Mouse (Mus musculus) erythroblast, embryonic 14.5 days (primary cell): ENCODE measurements around the gene Mpzl1. TPM values are rescaled to one million over a fixed set of nuclear protein-coding genes. Genes with fewer than 3 reads are reported as not detected.

Source experiments
- H3K27me3 ChIP-seq: 2 replicates; pipeline ENCODE4 v1.6.1; 2012; ENCODE audit warnings: inconsistent platforms; ENCODE audit not compliant: control insufficient read depth
- H3K36me3 ChIP-seq: 2 replicates; pipeline ENCODE4 v1.6.1; 2012; ENCODE audit warnings: mild to moderate bottlenecking, inconsistent platforms; ENCODE audit not compliant: control insufficient read depth
- H3K4me1 ChIP-seq: 2 replicates; pipeline ENCODE4 v1.6.1; 2012; ENCODE audit warnings: inconsistent platforms; ENCODE audit not compliant: control insufficient read depth
- H3K4me3 ChIP-seq: replicated peaks from 2 replicates; pipeline ENCODE3; 2012; ENCODE audit warnings: moderate library complexity, mild to moderate bottlenecking, inconsistent platforms
- H3K9me3 ChIP-seq: 2 replicates; pipeline ENCODE4 v1.6.1; 2012; ENCODE audit warnings: low read length, inconsistent platforms, mixed read lengths; ENCODE audit not compliant: control insufficient read depth
- GATA1 ChIP-seq: IDR thresholded peaks from 2 replicates; pipeline ENCODE4 v1.6.1; 2012; ENCODE audit warnings: low read length, inconsistent platforms, mixed read lengths
- TAL1 ChIP-seq: IDR thresholded peaks from 3 replicates; pipeline ENCODE4 v1.6.1; 2012; ENCODE audit warnings: low read length, inconsistent platforms, mixed read lengths
- polyA plus RNA-seq: library from polyadenylated mRNA; stranded (reverse); fragments of >175 nt; gene quantifications from 2 replicates; pipeline ENCODE4 v1.2.3, GENCODE M21; 2012

Mpzl1 gene
- polyA plus RNA-seq, 1 experiment = 0.05 TPM

DNA sequence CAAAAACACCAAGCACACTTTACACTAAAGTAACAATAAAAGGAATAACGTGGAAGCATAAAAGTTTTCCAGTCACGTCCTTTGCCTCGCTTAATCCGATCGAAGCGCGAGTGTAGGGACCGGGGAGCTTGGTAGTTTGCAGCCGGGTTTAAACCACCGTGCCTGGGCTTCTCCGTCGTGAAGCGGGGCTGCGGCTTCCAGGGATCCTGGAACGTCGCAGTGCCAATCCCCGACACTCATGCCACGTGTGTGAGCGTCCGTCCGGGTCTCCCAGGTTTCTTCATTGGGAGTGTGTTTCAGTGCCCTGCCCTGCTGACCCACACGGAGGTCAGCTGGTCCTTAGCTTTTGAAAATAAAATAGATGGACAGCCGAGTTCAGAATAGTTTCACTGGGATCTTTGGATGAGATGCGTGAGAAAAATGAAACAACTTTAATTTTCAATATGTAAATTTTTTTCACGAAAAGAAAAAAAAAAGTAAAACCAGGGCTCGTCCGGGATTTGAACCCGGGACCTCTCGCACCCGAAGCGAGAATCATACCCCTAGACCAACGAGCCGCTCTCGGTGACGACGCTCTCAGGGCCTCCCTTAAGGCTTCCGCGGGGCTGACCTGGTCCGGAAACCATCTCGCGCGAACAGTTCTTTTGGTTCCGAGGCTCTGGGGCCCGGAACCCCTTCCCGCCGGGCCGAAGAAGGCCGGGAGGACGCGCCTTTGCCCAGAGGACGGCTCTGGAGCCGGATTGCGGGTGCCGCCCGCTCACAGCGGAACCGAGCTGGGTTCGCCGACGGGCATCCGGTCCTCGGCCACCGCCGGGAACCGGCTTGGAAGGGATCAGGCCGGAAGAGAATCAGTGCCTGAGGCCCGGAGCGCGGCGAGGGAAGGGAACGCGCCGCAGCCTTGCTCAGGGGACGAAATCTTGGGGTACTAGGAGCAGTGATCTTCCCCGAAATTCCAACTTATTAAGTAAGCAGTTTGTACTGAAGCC is 7.7 kb upstream of the Mpzl1 start:
- no peaks in the 10 kb centered on the region for H3K36me3 ChIP-seq
- peaks cover 22% of the 10 kb centered on the region for H3K27me3 ChIP-seq
- H3K9me3 ChIP-seq = no peaks in the 10 kb centered on the region
- no peak for TF ChIP-seq GATA1
- no peak for TF ChIP-seq TAL1
- peaks cover 22% of the 10 kb centered on the region for H3K4me1 ChIP-seq
- H3K4me3 ChIP-seq = peak overlapping the region; percentile 85

DNA sequence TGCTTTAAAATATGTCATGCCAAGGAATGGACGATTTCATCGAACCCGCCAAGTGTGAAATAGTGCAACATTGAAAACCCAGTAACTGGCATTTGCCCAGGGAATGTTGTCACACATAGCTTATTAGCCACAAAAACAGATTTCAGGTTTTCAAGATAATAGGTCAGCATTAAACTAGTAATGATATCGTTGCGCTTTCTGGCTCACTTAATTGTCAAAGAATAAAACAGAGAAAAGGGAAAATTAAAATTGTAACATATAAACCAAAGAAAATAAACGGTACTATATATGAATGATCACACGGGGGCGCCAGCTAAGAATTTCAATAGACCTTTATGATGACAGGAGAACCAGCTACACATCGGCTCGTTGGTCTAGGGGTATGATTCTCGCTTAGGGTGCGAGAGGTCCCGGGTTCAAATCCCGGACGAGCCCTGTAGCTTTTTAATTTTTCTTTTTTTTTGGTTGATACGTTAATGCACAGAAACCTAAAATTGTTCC is 7.0 kb upstream of the Mpzl1 start:
- TF ChIP-seq GATA1 (no peak), TAL1 (no peak)
- H3K36me3 ChIP-seq = no peaks in the 10 kb centered on the region
- peaks cover 22% of the 10 kb centered on the region for H3K27me3 ChIP-seq
- H3K4me1 ChIP-seq = peaks cover 22% of the 10 kb centered on the region
- peak overlapping the region; percentile 85 for H3K4me3 ChIP-seq
- no peaks in the 10 kb centered on the region for H3K9me3 ChIP-seq

DNA sequence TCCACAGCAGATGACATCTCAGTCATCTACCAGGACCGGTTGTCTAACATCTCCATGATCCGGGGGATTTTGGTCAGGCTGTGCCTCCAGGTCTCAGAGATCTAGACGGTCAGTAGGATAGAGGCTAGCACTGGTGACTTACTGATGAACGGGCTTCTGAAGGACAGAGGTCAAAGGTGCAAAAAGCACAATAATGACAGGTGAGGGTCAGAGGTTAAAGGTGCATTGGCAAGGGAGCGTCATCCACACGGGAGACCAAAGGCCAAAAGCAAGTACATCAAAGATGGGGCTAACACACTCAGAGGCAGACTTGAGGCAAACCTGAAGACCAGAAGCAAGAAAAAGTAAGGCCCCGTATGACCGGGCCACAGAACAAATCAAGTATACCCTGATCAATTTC is 2.0 kb upstream of the Mpzl1 start:
- H3K27me3 ChIP-seq = peaks cover 24% of the 10 kb centered on the region
- H3K36me3 ChIP-seq = no peaks in the 10 kb centered on the region
- TF ChIP-seq GATA1 (no peak), TAL1 (no peak)
- H3K4me3 ChIP-seq = no peak overlapping the region
- peaks cover 31% of the 10 kb centered on the region for H3K4me1 ChIP-seq
- no peaks in the 10 kb centered on the region for H3K9me3 ChIP-seq

DNA sequence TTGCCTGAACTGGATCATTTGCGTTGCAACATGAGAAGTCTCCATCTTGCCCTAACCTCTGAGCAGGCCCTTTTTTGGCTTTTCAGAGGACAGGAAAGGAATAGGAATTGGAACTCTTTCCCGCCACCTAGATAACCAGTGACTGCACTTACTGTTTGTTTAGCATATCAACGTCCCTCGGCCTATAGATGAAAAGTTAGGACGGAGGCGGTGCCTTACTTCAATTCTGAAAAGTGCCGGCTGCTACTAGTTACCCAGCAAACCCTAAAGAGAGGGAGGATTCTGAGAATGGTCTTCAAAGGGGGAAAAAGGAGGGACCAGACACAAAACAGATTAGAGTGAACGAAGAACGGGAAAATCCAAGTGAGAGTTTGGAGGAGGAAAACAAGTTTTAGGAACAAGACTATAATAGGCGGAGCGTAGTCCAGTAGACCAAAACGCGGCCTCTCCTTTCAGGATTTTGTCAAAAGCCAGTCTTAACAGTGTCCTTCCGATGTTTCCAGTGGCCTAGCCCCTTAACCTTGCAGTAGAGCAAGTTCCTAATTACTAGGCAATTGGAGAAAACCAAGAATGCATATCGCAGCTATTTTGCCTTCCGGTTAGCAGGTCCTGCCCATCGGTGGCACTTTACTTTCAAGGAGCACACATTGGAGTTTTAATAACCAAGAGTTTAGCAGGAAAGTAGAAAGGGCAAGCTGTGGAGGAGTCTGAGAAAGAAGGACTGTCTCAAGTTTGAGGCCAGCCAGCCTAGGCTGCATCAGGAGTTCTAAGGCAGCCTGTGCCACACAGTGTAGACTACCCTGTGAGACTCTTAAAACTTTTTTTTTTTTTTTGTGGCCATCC is 938 bp upstream of the Mpzl1 start:
- TF ChIP-seq TAL1 (no peak), GATA1 (no peak)
- peak overlapping the region; percentile 69 for H3K4me3 ChIP-seq
- H3K27me3 ChIP-seq = peaks cover 24% of the 10 kb centered on the region
- H3K36me3 ChIP-seq = no peaks in the 10 kb centered on the region
- no peaks in the 10 kb centered on the region for H3K9me3 ChIP-seq
- H3K4me1 ChIP-seq = peaks cover 28% of the 10 kb centered on the region

DNA sequence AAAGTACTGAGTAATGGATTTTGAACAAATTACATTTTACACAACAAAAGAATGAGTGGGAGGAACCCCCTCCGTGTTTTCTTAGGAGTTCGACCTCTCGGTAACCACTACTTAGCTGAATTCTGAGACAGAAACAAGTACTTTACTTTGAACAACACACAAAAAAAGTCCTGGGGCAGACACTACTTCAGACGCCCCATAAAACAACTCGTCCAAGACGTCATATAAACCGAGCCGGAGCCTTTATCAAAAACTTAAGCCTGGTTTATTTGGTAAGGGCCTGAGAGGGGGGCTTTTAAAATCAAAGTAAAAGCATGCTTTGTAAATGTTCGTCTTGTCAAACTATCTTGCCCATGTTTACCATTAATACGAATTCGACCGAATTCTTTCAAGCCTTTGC is 993 bp downstream of the Mpzl1 start:
- Histone ChIP-seq H3K27me3 (peaks cover 24% of the 10 kb centered on the region), H3K4me3 (peak overlapping the region; percentile 69), H3K4me1 (peaks cover 43% of the 10 kb centered on the region), H3K36me3 (no peaks in the 10 kb centered on the region), H3K9me3 (no peaks in the 10 kb centered on the region)
- TF ChIP-seq TAL1 (no peak), GATA1 (no peak)

DNA sequence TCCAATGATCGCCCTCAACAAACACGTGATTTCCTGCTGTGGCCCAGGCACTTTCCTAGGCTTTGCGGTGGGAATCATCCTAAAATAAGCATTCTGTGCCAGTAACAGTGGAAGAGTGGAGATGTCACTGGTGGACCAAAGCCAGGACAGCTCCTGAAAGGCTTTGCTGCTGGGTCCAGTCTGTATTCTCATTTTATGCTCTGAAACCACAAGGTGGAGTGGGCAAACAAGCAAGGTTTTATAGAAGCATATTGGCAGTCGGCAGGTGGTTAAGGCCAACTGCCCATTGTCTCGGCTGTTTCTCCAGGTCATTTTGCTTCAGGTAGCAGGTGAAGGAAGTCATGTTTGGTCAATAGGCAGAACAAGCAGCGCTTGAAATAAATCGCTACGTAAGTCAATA is 3.2 kb downstream of the Mpzl1 start:
- Histone ChIP-seq H3K36me3 (no peaks in the 10 kb centered on the region), H3K9me3 (no peaks in the 10 kb centered on the region), H3K27me3 (peaks cover 24% of the 10 kb centered on the region), H3K4me3 (no peak overlapping the region), H3K4me1 (peaks cover 47% of the 10 kb centered on the region)
- TF ChIP-seq TAL1 = no peak

DNA sequence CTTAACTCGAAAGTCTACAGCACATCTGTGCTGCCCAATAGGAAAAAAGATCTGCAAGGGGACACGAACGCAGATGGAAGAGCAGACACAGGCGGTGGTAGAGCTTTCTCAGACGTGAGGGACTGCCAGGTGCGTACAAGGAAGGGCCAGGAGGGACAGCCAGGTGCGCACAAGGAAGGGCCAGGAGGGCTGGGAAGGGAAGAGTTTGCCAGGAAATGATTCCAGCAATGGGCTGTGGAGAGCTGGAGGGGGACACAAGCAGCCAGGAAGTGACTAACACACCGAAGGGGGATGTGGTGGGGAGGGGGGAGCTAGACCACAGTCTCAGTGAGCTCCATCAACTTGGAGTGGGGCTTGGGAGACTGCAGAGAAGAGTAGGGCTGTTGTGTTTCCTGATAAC is 4.4 kb downstream of the Mpzl1 start:
- Histone ChIP-seq H3K36me3 (no peaks in the 10 kb centered on the region), H3K27me3 (peaks cover 24% of the 10 kb centered on the region), H3K4me1 (peaks cover 38% of the 10 kb centered on the region), H3K9me3 (no peaks in the 10 kb centered on the region), H3K4me3 (no peak overlapping the region)
- TF ChIP-seq TAL1 (no peak), GATA1 (no peak)

DNA sequence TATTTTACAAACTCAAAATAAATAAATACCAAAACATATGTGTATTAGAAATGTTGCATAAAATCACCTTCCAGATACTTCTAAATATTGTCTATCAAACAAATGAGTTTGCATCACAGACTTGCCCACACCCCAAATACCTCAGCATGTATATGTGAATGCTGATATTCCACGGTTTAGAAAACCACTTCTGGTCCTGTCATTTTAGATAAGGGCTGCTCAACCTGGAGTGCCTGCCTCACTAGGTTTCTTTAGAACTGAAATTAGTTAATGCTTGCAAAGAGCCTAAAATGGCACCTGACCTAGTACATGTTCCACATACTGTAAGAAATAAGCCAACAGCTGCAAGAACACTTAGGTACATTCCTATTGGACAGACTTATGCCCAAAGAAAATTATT is 5.7 kb downstream of the Mpzl1 start:
- no peaks in the 10 kb centered on the region for H3K9me3 ChIP-seq
- H3K36me3 ChIP-seq = no peaks in the 10 kb centered on the region
- H3K27me3 ChIP-seq = peaks cover 16% of the 10 kb centered on the region
- H3K4me3 ChIP-seq = no peak overlapping the region
- H3K4me1 ChIP-seq = peaks cover 24% of the 10 kb centered on the region
- TF ChIP-seq GATA1 (no peak), TAL1 (no peak)

DNA sequence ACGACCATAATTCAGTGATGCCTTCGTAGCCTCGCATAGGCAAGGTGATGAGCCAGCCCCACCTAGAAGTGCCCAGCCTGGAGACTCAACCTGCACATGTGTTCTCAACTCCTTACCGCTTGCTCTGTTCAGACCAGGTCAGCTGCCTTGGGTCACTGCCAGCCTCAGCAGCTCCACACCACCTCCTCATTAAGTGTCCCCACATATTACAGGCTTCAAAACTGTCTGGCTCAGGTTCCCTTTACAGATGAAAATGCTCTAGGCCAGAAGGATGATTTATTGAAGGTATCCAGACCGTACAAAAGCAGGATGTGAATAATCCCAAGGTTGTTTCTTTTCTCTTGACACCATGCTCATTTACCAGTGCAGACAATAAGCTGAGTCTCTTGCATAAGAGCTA is 8.4 kb downstream of the Mpzl1 start:
- TF ChIP-seq GATA1 (no peak), TAL1 (no peak)
- H3K4me1 ChIP-seq = peaks cover 24% of the 10 kb centered on the region
- H3K27me3 ChIP-seq = no peaks in the 10 kb centered on the region
- H3K36me3 ChIP-seq = no peaks in the 10 kb centered on the region; the same call in 1 of the 2 replicates
- no peak overlapping the region for H3K4me3 ChIP-seq
- H3K9me3 ChIP-seq = no peaks in the 10 kb centered on the region
